Mouse (Mus musculus): ENCODE measurements at regions not wholly inside any gene's neighbourhood (a gene's known extent, or its start where the extent isn't known, plus 50 kb on each side); places are given as distances from the start of the nearest gene placed in this dataset.
"Not testable (repeated sequence)": the region's sequence is repeated elsewhere in the genome, so short reads cannot be mapped to it uniquely, and the experiment has no call there.

- DNase-seq = no peak
These were observed 180.3 kb downstream of the Tmx1 start for GRCm38 (mm10) chr12:70633194-70633593.

GRCm38 (mm10) chr12:70633622-70634365 is 180.9 kb downstream of the Tmx1 start:
- DNase-seq = no peak

- no peak for DNase-seq
These were observed 183.1 kb downstream of the Tmx1 start for GRCm38 (mm10) chr12:70635997-70636396.

GRCm38 (mm10) chr12:70640186-70640585 is 185.1 kb upstream of the Frmd6 start:
- DNase-seq = no peak

- DNase-seq = no peak
These were observed 180.4 kb upstream of the Frmd6 start for GRCm38 (mm10) chr12:70644910-70645309.

- no peak for DNase-seq
These were observed 179.9 kb upstream of the Frmd6 start for GRCm38 (mm10) chr12:70645407-70645806.

GRCm38 (mm10) chr12:70647516-70647915 is 177.8 kb upstream of the Frmd6 start:
- peak; percentile 2 for DNase-seq

GRCm38 (mm10) chr12:70648179-70648811 is 177.0 kb upstream of the Frmd6 start:
- peak; percentile 3 for DNase-seq

GRCm38 (mm10) chr12:70648812-70649188 is 176.5 kb upstream of the Frmd6 start:
- DNase-seq = no peak

- DNase-seq = no peak
These were observed 175.6 kb upstream of the Frmd6 start for GRCm38 (mm10) chr12:70649691-70650090.

GRCm38 (mm10) chr12:70650470-70650869 is 174.8 kb upstream of the Frmd6 start:
- no peak for DNase-seq

- DNase-seq = no peak
These were observed 172.6 kb upstream of the Frmd6 start for GRCm38 (mm10) chr12:70652751-70653150.

- no peak for DNase-seq
These were observed 171.3 kb upstream of the Frmd6 start for GRCm38 (mm10) chr12:70653971-70654370.

- no peak for DNase-seq
These were observed 170.8 kb upstream of the Frmd6 start for GRCm38 (mm10) chr12:70654546-70654945.

GRCm38 (mm10) chr12:70655411-70655811 is 169.9 kb upstream of the Frmd6 start:
- no peak for DNase-seq

GRCm38 (mm10) chr12:70655900-70656544 is 169.3 kb upstream of the Frmd6 start:
- DNase-seq = peak; percentile 22

GRCm38 (mm10) chr12:70656805-70657492 is 168.4 kb upstream of the Frmd6 start:
- DNase-seq = peak; percentile 66

GRCm38 (mm10) chr12:70657493-70657810 is 167.9 kb upstream of the Frmd6 start:
- no peak for DNase-seq

- DNase-seq = no peak
These were observed 167.2 kb upstream of the Frmd6 start for GRCm38 (mm10) chr12:70658106-70658505.

GRCm38 (mm10) chr12:70660388-70660787 is 164.9 kb upstream of the Frmd6 start:
- DNase-seq = no peak

- not testable (repeated sequence) for DNase-seq
These were observed 157.2 kb upstream of the Frmd6 start for GRCm38 (mm10) chr12:70668158-70668557.

- DNase-seq = no peak
These were observed 153.2 kb upstream of the Frmd6 start for GRCm38 (mm10) chr12:70672115-70672514.

- no peak for DNase-seq
These were observed 152.1 kb upstream of the Frmd6 start for GRCm38 (mm10) chr12:70673188-70673587.

- no peak for DNase-seq
These were observed 151.2 kb upstream of the Frmd6 start for GRCm38 (mm10) chr12:70674144-70674543.
